ENCODE assay signal across 7 mouse cellular contexts in genomic region chr19:43495846-43496245, GRCm38 (mm10). TPM values are rescaled to one million over a fixed set of nuclear protein-coding genes. Genes with fewer than 3 reads are reported as not detected.
A peak's percentile ranks its signal among the peaks of the same experiment; 100 is the strongest.
DNase-seq lines count a peak whose midpoint lies in the region; ATAC-seq lines count a peak whose summit lies in the region.

No protein-coding gene starts in this region.

- 0 out of 2 replicates have a peak, but pooled peaks cover 3% of the 10 kb centered on the region for H3K9me3 ChIP-seq in heart, embryonic 13.5 days

- no peak overlapping the region for H3K4me3 ChIP-seq in heart, embryonic 13.5 days

- ATAC-seq in heart, embryonic 13.5 days (ENCODE audit: extremely low read depth, insufficient number of reproducible peaks, low FRiP score, low TSS enrichment) = no peak

- H3K4me1 ChIP-seq in heart, embryonic 13.5 days = peaks cover 16% of the 10 kb centered on the region

- WGBS in heart, embryonic 13.5 days = 19% methylated on average over 5 of the region's 5 CpGs
- 24% methylated on average over 5 of the region's 5 CpGs for WGBS in large intestine, adult 2 months

- 0 out of 2 replicates have a peak overlapping the region, but pooled peaks have one; percentile 30 for H3K9ac ChIP-seq in heart, embryonic 13.5 days

- H3K4me2 ChIP-seq in heart, embryonic 13.5 days = peak overlapping the region; percentile 69; the same call in 1 of the 2 replicates

- H3K27ac ChIP-seq in heart, embryonic 13.5 days (replicated peaks) = no peak overlapping the region

- H3K27me3 ChIP-seq in heart, embryonic 13.5 days (replicated peaks) = peaks cover 20% of the 10 kb centered on the region

- H3K36me3 ChIP-seq in heart, embryonic 13.5 days = peaks cover 26% of the 10 kb centered on the region

- peak; percentile 73 for DNase-seq in CD4-positive, CD25-positive, alpha-beta regulatory T cell, adult 2 months (ENCODE audit: low read depth, low spot score)
- peak; percentile 69 for DNase-seq in MEL-GATA-1-ER (ENCODE audit: extremely low read depth, low read depth)
- DNase-seq in embryo, embryonic 11 days = peak; percentile 74
- peak; percentile 36 for DNase-seq in large intestine, adult 2 months (ENCODE audit: low read depth, low spot score)
- DNase-seq in lung, adult 18-20 months = peak; percentile 17 to 50
- DNase-seq in retina, embryonic 14.5 days (ENCODE audit: low spot score) = peak; percentile 90

RNA-seq across cellular contexts. Expression of gene Got1, which starts 28.6 kb away (rescaled TPM):
- 161 and 175 TPM in 2 replicates for polyA plus RNA-seq in heart, embryonic 13.5 days (2015; fragmentation: Nextera tagmentation; extraction: Ambion mirVana)
- polyA plus RNA-seq in large intestine, adult 2 months (2012; rRNA removed) = 53.4 and 74.3 TPM in 2 replicates

RNA-seq across cellular contexts. Expression of gene Cnnm1, which starts 55.6 kb away (rescaled TPM):
- 0.08 and 0.11 TPM in 2 replicates for polyA plus RNA-seq in heart, embryonic 13.5 days (2015; fragmentation: Nextera tagmentation; extraction: Ambion mirVana)
- polyA plus RNA-seq in large intestine, adult 2 months (2012; rRNA removed) = 0.48 and 0.55 TPM in 2 replicates

Comparison
In these comparisons a context has a peak if more than half of its experiments do, and no peak if none do; other contexts are left out.
1. DNase-seq: peak in every context shown above with its lines; median percentile 90 in retina, embryonic 14.5 days; 74 in embryo, embryonic 11 days; 73 in CD4-positive, CD25-positive, alpha-beta regulatory T cell, adult 2 months; 69 in MEL-GATA-1-ER; 36 in large intestine, adult 2 months; 34 in lung, adult 18-20 months.